Mouse (Mus musculus) T-cell, adult 2 months (primary cell): ENCODE results near the gene Nxpe3.

Source experiments
- DNase-seq: peaks from one replicate; pipeline ENCODE4 v3.0.0; 2022; ENCODE audit warnings: low spot score

Nxpe3 gene

GRCm38 (mm10) chr16:55894893-55895650 is at the start of gene Nxpe3:
TSS of gene Nxpe3 (minus strand) at chr16:55895285.
- peak; percentile 80 for DNase-seq

- DNase-seq, result no peak
These were observed 45.7 kb upstream of the Nxpe3 start for GRCm38 (mm10) chr16:55940781-55941180.

GRCm38 (mm10) chr16:55939703-55940102 is 44.6 kb upstream of the Nxpe3 start:
- DNase-seq, result peak; percentile 35

- DNase-seq, result no peak
These were observed 43.7 kb upstream of the Nxpe3 start for GRCm38 (mm10) chr16:55938761-55939160.

- peak; percentile 95 for DNase-seq
These were observed 39.5 kb upstream of the Nxpe3 start, which contains the start of gene Cep97 for GRCm38 (mm10) chr16:55934453-55935037. TSS of gene Cep97 (minus strand) at chr16:55934855.

GRCm38 (mm10) chr16:55933681-55934343 is 38.7 kb upstream of the Nxpe3 start:
- DNase-seq, result peak; percentile 71

GRCm38 (mm10) chr16:55924010-55924409 is 28.9 kb upstream of the Nxpe3 start:
- peak; percentile 11 for DNase-seq

GRCm38 (mm10) chr16:55922079-55922478 is 27.0 kb upstream of the Nxpe3 start:
- DNase-seq, result no peak

GRCm38 (mm10) chr16:55914716-55915115 is 19.6 kb upstream of the Nxpe3 start:
- DNase-seq, result no peak

GRCm38 (mm10) chr16:55910208-55910793 is 15.2 kb upstream of the Nxpe3 start:
- DNase-seq, result no peak

- no peak for DNase-seq
These were observed 12.0 kb upstream of the Nxpe3 start for GRCm38 (mm10) chr16:55906928-55907679.

GRCm38 (mm10) chr16:55905370-55905769 is 10.3 kb upstream of the Nxpe3 start:
- no peak for DNase-seq

GRCm38 (mm10) chr16:55901839-55902756 is 7.0 kb upstream of the Nxpe3 start:
- DNase-seq, result no peak

- no peak for DNase-seq
These were observed 3.4 kb upstream of the Nxpe3 start for GRCm38 (mm10) chr16:55898385-55899002.

GRCm38 (mm10) chr16:55895651-55896095 is 588 bp upstream of the Nxpe3 start:
- DNase-seq, result no peak

GRCm38 (mm10) chr16:55894536-55894892 is 571 bp downstream of the Nxpe3 start:
- DNase-seq, result peak; percentile 21

GRCm38 (mm10) chr16:55893410-55894107 is 1.5 kb downstream of the Nxpe3 start:
- DNase-seq, result no peak

- no peak for DNase-seq
These were observed 2.6 kb downstream of the Nxpe3 start for GRCm38 (mm10) chr16:55892484-55892883.

GRCm38 (mm10) chr16:55891346-55891745 is 3.7 kb downstream of the Nxpe3 start:
- DNase-seq, result peak; percentile 20
